Mouse (Mus musculus): ENCODE results near the gene Paf1.

GRCm38 (mm10) chr7:28353267-28353666, 39.5 kb upstream of the Paf1 start:
- no peak for TF ChIP-seq GATA1 (IDR thresholded peaks at IDR 0.05; ENCODE audit: borderline replicate concordance, low read length)
- TF ChIP-seq FLI1 (IDR thresholded peaks at IDR 0.05; ENCODE audit: low read length), result no peak

All from megakaryocyte, embryonic 14.5 days (primary cell).